Mouse (Mus musculus) forebrain, embryonic 11.5 days (tissue): ENCODE results near the gene Tomm70a. TPM values are rescaled to one million over a fixed set of nuclear protein-coding genes. Genes with fewer than 3 reads are reported as not detected.

ENCODE experiments used
- ATAC-seq: fragments of 200-750 bp; cut with Nextera tagmentation; replicated peaks from 2 replicates; pipeline ENCODE4 v1.8.0; 2017; ENCODE audit warnings: moderate TSS enrichment; ENCODE audit not compliant: low FRiP score
- DNase-seq: peaks from one replicate; pipeline ENCODE4 v3.0.0-alpha.2; 2017; ENCODE audit warnings: low spot score
- H3K27ac ChIP-seq: fragments of 300-500 bp; sonication (generic); 2 replicates; pipeline ENCODE4 v1.5.1; 2014; ENCODE audit warnings: low read depth, low read length
- H3K27me3 ChIP-seq: fragments of 300-500 bp; sonication (generic); 2 replicates; pipeline ENCODE4 v1.6.1; 2014; ENCODE audit warnings: mild to moderate bottlenecking, low read length, mixed read lengths; ENCODE audit not compliant: control insufficient read depth, insufficient read depth
- H3K36me3 ChIP-seq: fragments of 300-500 bp; sonication (generic); 2 replicates; pipeline ENCODE4 v1.6.1; 2014; ENCODE audit warnings: mild to moderate bottlenecking, low read length, moderate library complexity, mixed read lengths; ENCODE audit not compliant: control insufficient read depth, insufficient read depth
- H3K4me1 ChIP-seq: fragments of 300-500 bp; sonication (generic); replicated peaks from 2 replicates; pipeline ENCODE4 v1.6.1; 2014; ENCODE audit warnings: low read length, mixed read lengths; ENCODE audit not compliant: control insufficient read depth, insufficient read depth
- H3K4me2 ChIP-seq: fragments of 300-500 bp; sonication (generic); 2 replicates; pipeline ENCODE4 v1.6.1; 2014; ENCODE audit warnings: low read depth, mild to moderate bottlenecking, low read length, moderate library complexity, mixed read lengths; ENCODE audit not compliant: severe bottlenecking
- H3K4me3 ChIP-seq: fragments of 300-500 bp; sonication (generic); 2 replicates; pipeline ENCODE4 v1.5.1; 2014; ENCODE audit warnings: low read depth, low read length
- H3K9ac ChIP-seq: fragments of 300-500 bp; sonication (generic); 2 replicates; pipeline ENCODE4 v1.6.1; 2014; ENCODE audit warnings: low read length
- H3K9me3 ChIP-seq: fragments of 300-500 bp; sonication (generic); 2 replicates; pipeline ENCODE4 v1.6.1; 2016; ENCODE audit warnings: low read length, mixed read lengths; ENCODE audit not compliant: control insufficient read depth
- WGBS: fragments of 180-500 bp; shearing (Covaris S2); extraction: QIAGEN DNeasy Blood & Tissue Kit; methylation state at CpG from one replicate; pipeline ENCODE4 v1.1.7; 2014; 5-methylcytosine and 5-hydroxymethylcytosine counted together
- polyA plus RNA-seq: library from polyadenylated mRNA; unstranded; fragments of >200 nt; fragmentation: Nextera tagmentation; extraction: Ambion mirVana; gene quantifications from 2 replicates; pipeline ENCODE4 v1.2.1, GENCODE M21; 2014

Gene Tomm70a
- 68.6 TPM in 2 replicates for polyA plus RNA-seq

GRCm38 (mm10) chr16:57120913-57121815 lies at the start of gene Tomm70a:
Tomm70a (plus strand) TSS chr16:57121703.
- ATAC-seq (peak; percentile 99), DNase-seq (peak; percentile 94)
- Histone ChIP-seq H3K4me1 (peaks cover 8% of the 10 kb centered on the region; the same call in 1 of the 2 replicates), H3K36me3 (no peaks in the 10 kb centered on the region), H3K27ac (peak within 1 kb of the TSS; percentile 71), H3K4me3 (peak within 1 kb of the TSS; percentile 97), H3K27me3 (no peaks in the 10 kb centered on the region), H3K9me3 (no peaks in the 10 kb centered on the region), H3K4me2 (peak within 1 kb of the TSS; percentile 75), H3K9ac (peak within 1 kb of the TSS; percentile 94)
- under 1% methylated on average over 37 of the region's 37 CpGs for WGBS

- Histone ChIP-seq H3K36me3 (no peaks in the 10 kb centered on the region), H3K27ac (no peak overlapping the region), H3K4me2 (no peak overlapping the region), H3K4me1 (no peaks in the 10 kb centered on the region), H3K4me3 (no peak overlapping the region), H3K9me3 (no peaks in the 10 kb centered on the region), H3K9ac (no peak overlapping the region), H3K27me3 (no peaks in the 10 kb centered on the region)
- DNase-seq (no peak), ATAC-seq (no peak)
- WGBS = 78% methylated on average over 7 of the region's 7 CpGs
Measured at GRCm38 (mm10) chr16:57075986-57076385, 45.5 kb upstream of the Tomm70a start.

- Histone ChIP-seq H3K4me3 (no peak overlapping the region), H3K4me2 (no peak overlapping the region), H3K27ac (no peak overlapping the region), H3K9ac (no peak overlapping the region), H3K9me3 (no peaks in the 10 kb centered on the region), H3K27me3 (no peaks in the 10 kb centered on the region), H3K4me1 (no peaks in the 10 kb centered on the region), H3K36me3 (no peaks in the 10 kb centered on the region)
- WGBS = 83% methylated on average over 4 of the region's 4 CpGs
- no peak for DNase-seq
- no peak for ATAC-seq
Measured at GRCm38 (mm10) chr16:57079577-57079976, 41.9 kb upstream of the Tomm70a start.

- Histone ChIP-seq H3K9me3 (no peaks in the 10 kb centered on the region), H3K27ac (no peak overlapping the region), H3K36me3 (no peaks in the 10 kb centered on the region), H3K9ac (no peak overlapping the region), H3K27me3 (no peaks in the 10 kb centered on the region), H3K4me2 (no peak overlapping the region), H3K4me1 (no peaks in the 10 kb centered on the region), H3K4me3 (no peak overlapping the region)
- 53% methylated on average over 4 of the region's 4 CpGs for WGBS
- ATAC-seq = peak; percentile 51; the same call in 1 of the 2 replicates
- DNase-seq = peak; percentile 63
Measured at GRCm38 (mm10) chr16:57092460-57092859, 29.0 kb upstream of the Tomm70a start.

GRCm38 (mm10) chr16:57092911-57093605 lies 28.4 kb upstream of the Tomm70a start:
- WGBS = 74% methylated on average over 6 of the region's 6 CpGs
- no peaks in the 10 kb centered on the region for H3K36me3 ChIP-seq
- no peaks in the 10 kb centered on the region for H3K27me3 ChIP-seq
- ATAC-seq (no peak), DNase-seq (no peak)
- no peak overlapping the region for H3K4me2 ChIP-seq
- no peak overlapping the region for H3K9ac ChIP-seq
- H3K4me3 ChIP-seq = no peak overlapping the region
- no peak overlapping the region for H3K27ac ChIP-seq
- no peaks in the 10 kb centered on the region for H3K9me3 ChIP-seq
- H3K4me1 ChIP-seq = no peaks in the 10 kb centered on the region

GRCm38 (mm10) chr16:57098468-57099144 lies 22.9 kb upstream of the Tomm70a start:
- no peaks in the 10 kb centered on the region for H3K36me3 ChIP-seq
- H3K9me3 ChIP-seq = no peaks in the 10 kb centered on the region
- no peak overlapping the region for H3K4me3 ChIP-seq
- 73% methylated on average over 7 of the region's 7 CpGs for WGBS
- H3K4me2 ChIP-seq = no peak overlapping the region
- no peaks in the 10 kb centered on the region for H3K4me1 ChIP-seq
- ATAC-seq (no peak), DNase-seq (no peak)
- no peak overlapping the region for H3K9ac ChIP-seq
- no peaks in the 10 kb centered on the region for H3K27me3 ChIP-seq
- no peak overlapping the region for H3K27ac ChIP-seq

GRCm38 (mm10) chr16:57099572-57100237 lies 21.8 kb upstream of the Tomm70a start:
- no peak for ATAC-seq
- H3K9me3 ChIP-seq = no peaks in the 10 kb centered on the region

GRCm38 (mm10) chr16:57101174-57101573 lies 20.3 kb upstream of the Tomm70a start:
- no peak overlapping the region for H3K27ac ChIP-seq
- no peaks in the 10 kb centered on the region for H3K27me3 ChIP-seq
- H3K4me3 ChIP-seq = no peak overlapping the region
- no peaks in the 10 kb centered on the region for H3K9me3 ChIP-seq
- DNase-seq (no peak), ATAC-seq (no peak)
- no peaks in the 10 kb centered on the region for H3K4me1 ChIP-seq
- H3K4me2 ChIP-seq = no peak overlapping the region
- H3K36me3 ChIP-seq = no peaks in the 10 kb centered on the region
- WGBS = 77% methylated on average over 1 of the region's 1 CpGs
- H3K9ac ChIP-seq = no peak overlapping the region

More at GRCm38 (mm10) chr16:57099572-57100237, 21.8 kb upstream of the Tomm70a start:
- H3K27me3 ChIP-seq = no peaks in the 10 kb centered on the region
- H3K9ac ChIP-seq = no peak overlapping the region
- no peaks in the 10 kb centered on the region for H3K36me3 ChIP-seq
- H3K27ac ChIP-seq = no peak overlapping the region
- H3K4me3 ChIP-seq = no peak overlapping the region
- DNase-seq = no peak
- no peak overlapping the region for H3K4me2 ChIP-seq
- WGBS = 72% methylated on average over 5 of the region's 5 CpGs
- H3K4me1 ChIP-seq = no peaks in the 10 kb centered on the region
